Mouse (Mus musculus) embryonic facial prominence, embryonic 12.5 days (tissue): ENCODE results near the gene Cd59a. TPM values are rescaled to one million over a fixed set of nuclear protein-coding genes. Genes with fewer than 3 reads are reported as not detected.
A peak's percentile ranks its signal among the peaks of the same experiment; 100 is the strongest.
"Not testable (repeated sequence)": the region's sequence is repeated elsewhere in the genome, so short reads cannot be mapped to it uniquely, and the experiment has no call there.

Experiments
- ATAC-seq: fragments of 200-750 bp; cut with Nextera tagmentation; 2 replicates; pipeline ENCODE4 v1.8.0; 2017; ENCODE audit not compliant: insufficient number of reproducible peaks, insufficient read depth, low FRiP score, low TSS enrichment
- H3K27ac ChIP-seq: fragments of 300-500 bp; sonication (generic); 2 replicates; pipeline ENCODE4 v1.5.1; 2016; ENCODE audit warnings: mild to moderate bottlenecking
- H3K27me3 ChIP-seq: fragments of 300-500 bp; sonication (generic); 2 replicates; pipeline ENCODE4 v1.6.1; 2016; ENCODE audit warnings: mild to moderate bottlenecking, moderate library complexity
- H3K36me3 ChIP-seq: fragments of 300-500 bp; sonication (generic); 2 replicates; pipeline ENCODE4 v1.6.1; 2016; ENCODE audit warnings: mild to moderate bottlenecking
- H3K4me1 ChIP-seq: fragments of 300-500 bp; sonication (generic); 2 replicates; pipeline ENCODE4 v1.6.1; 2016
- H3K4me2 ChIP-seq: fragments of 300-500 bp; sonication (generic); replicated peaks from 2 replicates; pipeline ENCODE4 v1.6.1; 2016; ENCODE audit warnings: mild to moderate bottlenecking, moderate library complexity
- H3K4me3 ChIP-seq: fragments of 300-500 bp; sonication (generic); 2 replicates; pipeline ENCODE4 v1.5.1; 2016; ENCODE audit warnings: mild to moderate bottlenecking
- H3K9ac ChIP-seq: fragments of 300-500 bp; sonication (generic); 2 replicates; pipeline ENCODE4 v1.6.1; 2016; ENCODE audit warnings: mild to moderate bottlenecking, moderate library complexity
- H3K9me3 ChIP-seq: fragments of 300-500 bp; sonication (generic); 2 replicates; pipeline ENCODE4 v1.6.1; 2016; ENCODE audit warnings: mild to moderate bottlenecking, moderate library complexity
- WGBS: fragments of 180-500 bp; shearing (Covaris S2); methylation state at CpG from one replicate; pipeline ENCODE4 v1.1.7; 2016; 5-methylcytosine and 5-hydroxymethylcytosine counted together
- polyA plus RNA-seq: library from polyadenylated mRNA; unstranded; fragments of >200 nt; fragmentation: Nextera tagmentation; extraction: Ambion mirVana; gene quantifications from 2 replicates; pipeline ENCODE4 v1.2.1, GENCODE M21; 2016

Gene Cd59a
- 22.3 and 23.0 TPM in 2 replicates for polyA plus RNA-seq

DNA sequence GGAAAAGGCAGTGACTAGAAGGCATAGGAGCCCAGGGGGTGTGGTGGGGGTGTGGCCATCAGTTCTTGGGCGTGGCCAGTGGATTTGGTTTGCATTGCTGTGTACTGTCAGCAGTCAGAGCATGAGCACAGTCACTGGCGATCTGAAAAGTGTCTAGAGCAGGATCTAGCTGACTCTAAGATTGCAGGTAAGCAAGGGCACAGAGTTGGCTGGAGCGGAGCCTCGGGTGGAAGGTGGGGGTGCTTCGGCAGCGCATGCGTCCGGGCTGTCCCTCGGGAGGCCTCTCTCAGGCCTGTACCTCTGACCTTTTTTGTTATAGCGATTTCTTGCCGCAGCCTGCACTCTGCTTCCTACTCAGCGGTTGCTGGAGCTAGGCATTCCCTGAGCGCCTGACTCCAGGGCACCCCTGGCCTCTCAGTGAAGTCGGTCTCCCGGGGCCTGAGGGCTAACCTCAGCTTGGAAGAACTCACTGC is at the start of gene Cd59a:
Cd59a (plus strand) TSS at position 61 of the 473 bp plus-strand sequence.
- H3K9me3 ChIP-seq, result no peaks in the 10 kb centered on the region
- WGBS, result 3% methylated on average over 15 of the region's 15 CpGs
- H3K4me1 ChIP-seq, result no peaks in the 10 kb centered on the region
- peak within 1 kb of the TSS; percentile 77 for H3K27ac ChIP-seq
- H3K4me3 ChIP-seq, result peak within 1 kb of the TSS; percentile 45
- peak within 1 kb of the TSS; percentile 63 for H3K4me2 ChIP-seq
- no peaks in the 10 kb centered on the region for H3K27me3 ChIP-seq
- peak within 1 kb of the TSS; percentile 45 for H3K9ac ChIP-seq
- H3K36me3 ChIP-seq, result no peaks in the 10 kb centered on the region
- ATAC-seq, result peak; percentile 90

DNA sequence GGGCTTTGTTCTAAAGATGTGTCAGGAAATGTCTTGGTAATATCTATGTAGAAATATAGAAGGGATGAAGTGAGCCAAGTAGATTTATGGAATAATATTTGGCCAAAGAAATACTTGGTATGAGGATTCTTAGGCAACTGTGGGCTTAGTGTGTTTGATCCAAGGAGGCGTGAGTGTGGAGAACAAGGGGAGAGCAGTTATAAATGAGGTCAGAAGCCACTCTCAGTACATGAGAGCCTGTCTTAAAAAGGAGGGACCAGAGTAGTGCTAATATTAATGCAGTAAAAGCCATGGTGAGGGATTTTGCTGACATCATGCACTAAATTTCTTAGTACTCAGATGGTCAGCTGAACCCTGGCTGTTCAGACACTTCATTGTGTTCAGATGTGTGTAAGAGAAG is 37.2 kb upstream of the Cd59a start:
- no peak overlapping the region for H3K4me3 ChIP-seq

DNA sequence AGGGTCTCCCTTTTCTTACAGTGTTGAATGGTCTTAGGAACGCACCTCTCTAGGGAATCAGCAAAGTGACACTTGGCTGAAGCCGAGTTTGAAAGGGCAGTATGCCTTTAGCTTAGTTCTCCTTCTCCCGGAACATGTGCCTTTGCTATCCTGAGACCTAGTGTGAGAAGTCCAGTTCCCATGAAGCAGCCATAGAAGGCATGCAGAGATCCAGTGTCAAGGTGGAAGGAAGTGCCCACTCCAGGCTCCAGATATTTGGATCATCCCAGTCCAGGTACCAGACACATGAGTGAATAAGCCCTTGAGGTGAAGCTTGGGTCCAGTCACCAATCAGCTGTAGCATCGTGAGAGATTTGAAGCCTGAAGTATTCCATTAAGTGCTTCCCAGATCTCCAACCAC is 36.6 kb upstream of the Cd59a start:
- no peak overlapping the region for H3K9ac ChIP-seq
- ATAC-seq, result no peak

More for the DNA sequence above, 37.2 kb upstream of the Cd59a start:
- H3K9ac ChIP-seq, result no peak overlapping the region
- ATAC-seq, result no peak
- WGBS, result 82% methylated on average over 1 of the region's 1 CpGs
- H3K9me3 ChIP-seq, result no peaks in the 10 kb centered on the region
- no peaks in the 10 kb centered on the region for H3K27me3 ChIP-seq
- H3K4me1 ChIP-seq, result no peaks in the 10 kb centered on the region
- no peak overlapping the region for H3K27ac ChIP-seq
- no peak overlapping the region for H3K4me2 ChIP-seq
- H3K36me3 ChIP-seq, result peaks cover 18% of the 10 kb centered on the region

DNA sequence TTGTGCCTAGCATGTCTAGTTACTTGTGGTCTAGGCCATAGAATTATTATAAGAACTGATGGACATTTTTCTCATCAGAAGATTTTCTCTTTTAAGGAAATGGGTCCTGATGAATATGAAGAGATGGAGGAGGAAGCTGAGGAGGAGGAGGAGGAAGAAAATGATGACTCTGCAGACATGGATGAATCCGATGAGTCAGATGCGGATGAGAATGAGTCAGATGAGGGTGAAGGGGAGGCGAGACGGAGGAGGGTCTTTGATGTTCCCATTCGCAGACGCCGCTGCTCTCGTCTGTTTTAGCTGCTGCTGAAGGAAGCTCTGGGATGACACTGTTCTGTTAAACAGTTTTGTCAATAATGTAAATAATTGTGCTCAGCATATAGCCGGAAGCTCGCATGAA is 35.8 kb upstream of the Cd59a start:
- Histone ChIP-seq H3K27me3 (no peaks in the 10 kb centered on the region), H3K27ac (no peak overlapping the region), H3K9me3 (no peaks in the 10 kb centered on the region), H3K36me3 (peaks cover 7% of the 10 kb centered on the region; the same call in 1 of the 2 replicates), H3K4me1 (no peaks in the 10 kb centered on the region), H3K9ac (no peak overlapping the region), H3K4me2 (no peak overlapping the region), H3K4me3 (no peak overlapping the region)
- ATAC-seq, result no peak
- WGBS, result 71% methylated on average over 10 of the region's 10 CpGs

More for the DNA sequence above, 36.6 kb upstream of the Cd59a start:
- no peaks in the 10 kb centered on the region for H3K9me3 ChIP-seq
- 91% methylated on average over 4 of the region's 4 CpGs for WGBS
- no peak overlapping the region for H3K4me2 ChIP-seq
- H3K36me3 ChIP-seq, result peaks cover 15% of the 10 kb centered on the region
- no peak overlapping the region for H3K4me3 ChIP-seq
- no peaks in the 10 kb centered on the region for H3K27me3 ChIP-seq
- no peak overlapping the region for H3K27ac ChIP-seq
- H3K4me1 ChIP-seq, result no peaks in the 10 kb centered on the region

DNA sequence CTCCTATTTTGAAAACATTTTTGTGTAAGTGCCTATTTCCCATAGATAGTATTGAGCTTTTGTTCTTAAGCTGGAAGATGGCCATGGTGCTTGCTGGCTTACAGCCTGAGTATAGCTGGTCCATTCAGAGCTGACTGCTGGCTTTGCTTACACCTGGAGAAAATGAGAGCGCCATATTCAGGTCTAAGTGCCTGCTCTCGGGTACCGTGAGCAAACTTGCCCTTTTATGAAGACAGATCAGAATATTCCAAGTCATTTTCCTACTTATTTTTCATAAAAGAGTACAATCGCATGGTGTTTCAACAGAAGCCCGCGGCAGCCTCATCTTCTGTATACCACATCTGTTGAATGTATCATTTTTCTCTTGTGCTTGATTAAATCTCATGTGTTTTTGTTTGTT is 34.6 kb upstream of the Cd59a start:
- WGBS, result 94% methylated on average over 6 of the region's 6 CpGs
- H3K9me3 ChIP-seq, result no peaks in the 10 kb centered on the region
- no peak for ATAC-seq
- H3K36me3 ChIP-seq, result no peaks in the 10 kb centered on the region
- no peak overlapping the region for H3K4me3 ChIP-seq
- H3K9ac ChIP-seq, result no peak overlapping the region
- H3K27me3 ChIP-seq, result no peaks in the 10 kb centered on the region
- no peak overlapping the region for H3K4me2 ChIP-seq
- H3K4me1 ChIP-seq, result no peaks in the 10 kb centered on the region
- no peak overlapping the region for H3K27ac ChIP-seq

DNA sequence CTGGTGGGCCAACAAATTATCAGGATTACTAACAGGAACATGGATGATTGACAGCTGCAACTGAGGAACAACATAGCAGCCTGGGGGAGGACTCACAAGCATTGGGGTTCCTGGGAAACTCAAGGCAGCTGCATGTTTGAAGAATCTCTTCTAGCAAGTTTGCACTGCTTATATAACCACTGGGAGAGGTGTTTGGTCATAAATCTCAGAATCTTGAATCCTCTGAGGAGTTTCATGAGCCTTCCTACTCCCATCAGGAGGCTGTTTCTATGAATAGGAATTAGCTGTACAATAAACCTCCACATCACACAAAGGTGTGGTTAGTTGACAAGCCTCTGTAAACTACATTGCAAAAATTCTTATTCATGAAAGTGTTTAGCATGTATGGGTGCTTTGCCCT is 32.9 kb upstream of the Cd59a start:
- H3K4me1 ChIP-seq, result no peaks in the 10 kb centered on the region
- no peak overlapping the region for H3K27ac ChIP-seq
- no peak overlapping the region for H3K4me2 ChIP-seq
- H3K4me3 ChIP-seq, result no peak overlapping the region
- ATAC-seq, result no peak
- no peak overlapping the region for H3K9ac ChIP-seq
- H3K9me3 ChIP-seq, result no peaks in the 10 kb centered on the region
- no peaks in the 10 kb centered on the region for H3K36me3 ChIP-seq
- H3K27me3 ChIP-seq, result no peaks in the 10 kb centered on the region

DNA sequence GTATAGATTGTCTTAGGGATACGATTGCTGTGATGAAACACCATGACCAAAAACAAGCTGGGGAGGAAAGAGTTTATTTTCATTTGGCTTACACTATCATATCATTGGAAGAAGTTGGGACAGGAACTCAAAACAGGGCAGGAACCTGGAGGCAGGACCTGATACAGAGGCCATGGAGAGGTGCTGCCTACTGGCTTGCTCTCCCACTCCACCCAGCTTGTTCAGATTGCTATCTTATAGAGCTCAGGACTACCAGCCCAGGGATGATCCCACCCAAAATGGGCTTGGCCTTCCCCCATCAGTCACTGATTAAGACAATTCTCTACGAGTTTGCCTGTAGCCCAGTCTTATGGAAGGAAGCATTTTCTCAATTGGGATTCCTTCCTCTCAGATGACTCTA is 31.4 kb upstream of the Cd59a start:
- Histone ChIP-seq H3K36me3 (no peaks in the 10 kb centered on the region), H3K4me1 (no peaks in the 10 kb centered on the region), H3K4me2 (no peak overlapping the region), H3K27ac (no peak overlapping the region), H3K9ac (no peak overlapping the region), H3K27me3 (no peaks in the 10 kb centered on the region), H3K4me3 (no peak overlapping the region), H3K9me3 (no peaks in the 10 kb centered on the region)
- ATAC-seq, result no peak
- 77% methylated on average over 2 of the region's 2 CpGs for WGBS

DNA sequence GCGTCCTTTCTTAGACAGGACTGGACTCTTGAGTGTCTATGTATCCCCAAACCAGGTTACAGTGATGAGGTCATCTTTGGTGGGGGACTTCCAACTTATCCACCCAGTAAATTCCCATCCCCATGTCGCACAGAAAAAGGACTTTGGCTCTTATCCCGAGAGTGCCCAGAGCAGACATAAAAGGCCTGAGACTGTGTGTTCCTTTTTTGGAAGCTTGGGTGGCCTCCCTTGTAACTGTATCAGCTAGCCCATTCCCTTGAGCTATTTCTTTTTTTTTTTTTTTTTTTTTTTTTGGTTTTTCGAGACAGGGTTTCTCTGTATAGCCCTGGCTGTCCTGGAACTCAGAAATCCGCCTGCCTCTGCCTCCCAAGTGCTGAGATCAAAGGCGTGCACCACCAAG is 30.1 kb upstream of the Cd59a start, which contains the start of gene Gm10912:
Gm10912 (plus strand) TSS at position 301 of the 400 bp plus-strand sequence.
- not testable (repeated sequence) for H3K4me1 ChIP-seq, H3K36me3 ChIP-seq, H3K9ac ChIP-seq, H3K27ac ChIP-seq, H3K4me2 ChIP-seq, H3K4me3 ChIP-seq, H3K27me3 ChIP-seq, ATAC-seq, H3K9me3 ChIP-seq
- WGBS, result 83% methylated on average over 6 of the region's 6 CpGs

DNA sequence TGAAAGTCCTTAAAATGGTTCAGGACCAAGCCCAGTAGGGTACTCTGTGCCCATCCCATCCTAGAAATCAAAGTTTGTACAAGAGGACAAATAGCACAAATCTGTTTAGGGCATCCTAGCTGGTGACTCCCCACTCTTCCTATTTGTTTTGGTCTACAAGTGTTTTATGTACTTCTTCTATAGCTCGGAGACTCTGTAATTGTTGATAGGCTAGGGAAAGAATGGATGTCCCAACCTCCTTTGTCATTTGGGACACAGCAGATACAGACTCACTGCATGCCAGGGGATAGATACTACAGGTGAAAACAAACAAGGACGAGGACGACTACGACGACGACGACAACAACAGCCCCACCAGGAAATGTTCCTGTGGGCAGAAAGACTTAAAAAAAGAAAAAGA is 27.2 kb upstream of the Cd59a start, which contains the start of gene Gm10799:
Gm10799 (minus strand) TSS at position 101 of the 400 bp plus-strand sequence.
- H3K9ac ChIP-seq, ATAC-seq, H3K4me1 ChIP-seq, H3K36me3 ChIP-seq, H3K4me2 ChIP-seq, H3K27ac ChIP-seq, H3K4me3 ChIP-seq, H3K9me3 ChIP-seq, H3K27me3 ChIP-seq: not testable (repeated sequence)
- 86% methylated on average over 7 of the region's 7 CpGs for WGBS

DNA sequence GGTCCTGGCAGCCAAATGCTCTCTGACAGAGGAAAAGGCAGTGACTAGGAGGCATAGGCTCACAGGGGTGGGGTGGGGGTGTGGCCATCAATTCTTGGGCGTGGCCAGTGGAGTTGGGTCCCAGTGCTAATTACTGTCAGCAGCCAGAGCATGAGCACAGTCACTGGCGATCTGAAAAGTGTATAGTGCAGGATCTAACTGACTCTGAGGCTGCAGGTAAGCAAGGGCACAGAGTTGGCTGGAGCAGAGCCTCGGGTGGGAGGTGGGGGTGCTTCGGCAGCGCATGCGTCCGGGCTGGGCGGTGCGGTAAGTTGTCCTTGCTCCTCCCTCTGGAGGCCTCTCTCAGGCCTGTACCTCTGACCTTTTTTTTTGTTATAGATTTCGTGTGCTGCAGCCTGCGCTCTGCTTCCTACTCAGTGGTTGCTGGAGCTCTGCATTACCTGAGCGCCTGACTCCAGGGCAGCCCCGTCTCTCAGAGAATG is 25.9 kb upstream of the Cd59a start, which contains the start of gene Cd59b:
Cd59b (plus strand) TSS at position 146 of the 482 bp plus-strand sequence.
- Histone ChIP-seq H3K27ac (peak within 1 kb of the TSS; percentile 63; the same call in 1 of the 2 replicates), H3K4me2 (peak within 1 kb of the TSS; percentile 50), H3K9me3 (no peaks in the 10 kb centered on the region), H3K36me3 (no peaks in the 10 kb centered on the region), H3K27me3 (no peaks in the 10 kb centered on the region), H3K9ac (peak within 1 kb of the TSS; percentile 21; the same call in 1 of the 2 replicates), H3K4me1 (0 out of 2 replicates have a peak, but pooled peaks cover 2% of the 10 kb centered on the region), H3K4me3 (peak within 1 kb of the TSS; percentile 33)
- 7% methylated on average over 13 of the region's 13 CpGs for WGBS
- peak; percentile 81 for ATAC-seq

DNA sequence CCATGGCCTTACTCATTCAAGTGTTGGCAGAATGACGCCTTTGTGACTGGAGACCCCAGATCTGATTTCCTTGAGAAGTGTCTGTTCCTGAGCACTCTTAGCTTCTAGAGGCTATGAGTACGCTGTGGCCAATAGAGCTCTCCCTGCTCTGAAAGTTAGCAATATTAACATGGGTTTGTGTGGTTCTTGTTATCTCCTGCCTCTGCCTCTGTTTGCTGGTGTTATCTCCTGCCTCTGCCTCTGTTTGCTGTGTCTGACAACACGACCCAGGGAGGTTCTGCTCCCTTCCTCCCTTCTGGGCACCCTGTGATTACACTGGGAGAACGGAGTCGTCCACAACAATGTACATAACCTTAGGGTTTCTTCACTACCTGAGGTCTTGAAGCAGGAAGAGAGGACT is 17.3 kb upstream of the Cd59a start:
- H3K27me3 ChIP-seq, H3K4me1 ChIP-seq, H3K4me3 ChIP-seq, H3K27ac ChIP-seq, H3K4me2 ChIP-seq, H3K9ac ChIP-seq, ATAC-seq, H3K9me3 ChIP-seq, H3K36me3 ChIP-seq: not testable (repeated sequence)
- 70% methylated on average over 5 of the region's 5 CpGs for WGBS

DNA sequence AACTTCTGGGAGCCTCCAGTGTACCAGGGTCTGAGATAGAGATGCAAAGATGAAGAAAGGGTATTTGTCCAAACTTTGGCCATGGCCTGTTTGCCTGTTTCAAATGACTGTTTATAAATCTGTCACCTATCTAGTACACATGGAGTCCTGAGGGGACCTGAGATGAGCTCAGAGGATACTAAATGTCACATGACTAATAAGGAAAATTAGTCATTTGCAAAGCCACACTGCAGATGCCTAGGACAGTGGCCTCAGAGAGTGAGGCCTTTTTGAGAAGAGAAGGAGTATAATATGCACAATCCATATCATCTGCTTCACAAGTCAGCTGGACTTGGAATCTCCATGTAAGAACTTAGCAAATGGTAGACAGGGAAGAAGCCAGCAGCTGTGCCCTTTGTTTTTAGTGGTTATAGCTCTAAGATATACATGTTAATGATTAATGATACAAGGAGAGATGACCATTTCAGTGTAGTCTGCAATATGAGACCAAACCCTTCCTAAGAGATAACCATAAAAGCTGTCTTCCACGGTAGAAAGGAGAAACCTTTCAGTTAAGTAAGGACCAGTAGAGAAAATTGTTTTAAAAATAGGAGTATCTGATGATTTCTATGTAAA is 14.1 kb upstream of the Cd59a start:
- ATAC-seq, result not testable (repeated sequence)

More for the DNA sequence above, 14.1 kb upstream of the Cd59a start:
- H3K4me1 ChIP-seq, H3K9ac ChIP-seq, H3K4me2 ChIP-seq, H3K9me3 ChIP-seq, H3K4me3 ChIP-seq, H3K27ac ChIP-seq, H3K36me3 ChIP-seq, H3K27me3 ChIP-seq: not testable (repeated sequence)
- no CpG with 5 or more reads among the region's 1 CpGs for WGBS
